Comparison of ENCODE assay signal across 8 mouse cellular contexts in genomic region chr5:33628820-33629300, GRCm38 (mm10). TPM values are rescaled to one million over a fixed set of nuclear protein-coding genes. Genes with fewer than 3 reads are reported as not detected.
DNase-seq lines count a peak whose midpoint lies in the region; ATAC-seq and TF ChIP-seq lines count a peak whose summit lies in the region.

No protein-coding gene starts in this region.

- peak overlapping the region; percentile 93 for H3K9ac ChIP-seq in MEL (ENCODE audit: control insufficient read depth, low read depth, low read length, poor library complexity, severe bottlenecking)
- peak overlapping the region; percentile 87 for H3K9ac ChIP-seq in intestine, postnatal 0 days (ENCODE audit: low read depth, low read length)
- H3K9ac ChIP-seq in liver, embryonic 14.5 days (replicated peaks): peak overlapping the region; percentile 75

- no peaks in the 10 kb centered on the region for H3K27me3 ChIP-seq in MEL (ENCODE audit: control insufficient read depth in 1 of 2, insufficient read depth in 2 of 2, low read length in 2 of 2)
- H3K27me3 ChIP-seq in intestine, postnatal 0 days (replicated peaks; ENCODE audit: control insufficient read depth, insufficient read depth, low read length): no peaks in the 10 kb centered on the region
- no peaks in the 10 kb centered on the region for H3K27me3 ChIP-seq in liver, embryonic 14.5 days (ENCODE audit: control insufficient read depth, insufficient read depth, low read length)

- H3K9me3 ChIP-seq in MEL (replicated peaks; ENCODE audit: insufficient read depth, low read length): no peaks in the 10 kb centered on the region
- no peaks in the 10 kb centered on the region for H3K9me3 ChIP-seq in intestine, postnatal 0 days (ENCODE audit: control insufficient read depth)
- H3K9me3 ChIP-seq in liver, embryonic 14.5 days (ENCODE audit: control insufficient read depth, low read length): no peaks in the 10 kb centered on the region

- peaks cover 10 to 17% of the 10 kb centered on the region in 2 experiments for H3K4me1 ChIP-seq in MEL (ENCODE audit: control insufficient read depth in 1 of 2, insufficient read depth in 2 of 2, low read length in 2 of 2)
- peaks cover 6% of the 10 kb centered on the region; the same call in 1 of the 2 replicates for H3K4me1 ChIP-seq in intestine, postnatal 0 days (replicated peaks; ENCODE audit: control insufficient read depth, insufficient read depth, low read length)
- H3K4me1 ChIP-seq in liver, embryonic 14.5 days (replicated peaks; ENCODE audit: control insufficient read depth in 2 of 2, insufficient read depth in 2 of 2, low read length in 1 of 2): peaks cover 18 to 20% of the 10 kb centered on the region in 2 experiments

- peak; percentile 10 for ATAC-seq in intestine, postnatal 0 days
- peak; percentile 32 for ATAC-seq in liver, embryonic 14.5 days (ENCODE audit: insufficient read depth)

- no peak for TF ChIP-seq CTCF in MEL (IDR thresholded peaks at IDR 0.05 in 2 of 3, conservative IDR thresholded peaks at IDR 0.05 in 1 of 3; ENCODE audit: control insufficient read depth in 1 of 3, insufficient read depth in 1 of 3, low read depth in 2 of 3, low read length in 3 of 3, poor library complexity in 1 of 3, severe bottlenecking in 1 of 3)
- TF ChIP-seq CTCF in intestine, postnatal 0 days (IDR thresholded peaks at IDR 0.05; ENCODE audit: low read depth): no peak
- TF ChIP-seq CTCF in liver, embryonic 14.5 days (IDR thresholded peaks at IDR 0.05; ENCODE audit: low read depth): 0 out of 2 replicates have a peak, but pooled peaks have one; percentile 8

- TF ChIP-seq POLR2A in MEL (IDR thresholded peaks at IDR 0.05; ENCODE audit: control insufficient read depth in 1 of 2, insufficient read depth in 1 of 2, low read depth in 1 of 2, low read length in 2 of 2, poor library complexity in 1 of 2): no peak

- peak in 1 of 2 experiments; percentile 44; a peak in 1 of 4 replicates for TF ChIP-seq EP300 in MEL (IDR thresholded peaks at IDR 0.05; ENCODE audit: low read depth in 1 of 2, low read length in 2 of 2)
- TF ChIP-seq EP300 in liver, embryonic 14.5 days (IDR thresholded peaks at IDR 0.05; ENCODE audit: low read depth): no peak

- peak overlapping the region; percentile 89 for H3K4me2 ChIP-seq in intestine, postnatal 0 days (replicated peaks; ENCODE audit: low read depth)
- peak overlapping the region; percentile 68 for H3K4me2 ChIP-seq in liver, embryonic 14.5 days (ENCODE audit: low read depth)

- peak overlapping the region; percentile 87 to 93 for H3K4me3 ChIP-seq in MEL (ENCODE audit: control insufficient read depth in 1 of 2, insufficient read depth in 1 of 2, low read depth in 2 of 2, low read length in 2 of 2)
- H3K4me3 ChIP-seq in intestine, postnatal 0 days (ENCODE audit: low read depth, low read length): peak overlapping the region; percentile 83
- H3K4me3 ChIP-seq in liver, embryonic 14.5 days (ENCODE audit: insufficient read depth in 1 of 2, low read depth in 2 of 2, low read length in 2 of 2): peak overlapping the region; percentile 75 to 77

- no peak for TF ChIP-seq RAD21 in MEL (IDR thresholded peaks at IDR 0.05; ENCODE audit: low read depth, low read length)

- peak overlapping the region; percentile 93 for H3K27ac ChIP-seq in MEL (ENCODE audit: control insufficient read depth, low read depth, low read length)
- peak overlapping the region; percentile 93 for H3K27ac ChIP-seq in intestine, postnatal 0 days (ENCODE audit: low read depth, low read length)
- peak overlapping the region; percentile 61 for H3K27ac ChIP-seq in liver, embryonic 14.5 days

- H3K79me2 ChIP-seq in MEL (ENCODE audit: control insufficient read depth, insufficient read depth, low read length, poor library complexity): peaks cover 25% of the 10 kb centered on the region

- 0% methylated on average over 24 of the region's 24 CpGs for WGBS in intestine, postnatal 0 days
- WGBS in liver, embryonic 14.5 days (ENCODE audit: insufficient replicate concordance): under 1% methylated on average over 24 of the region's 24 CpGs

- peaks cover 0 to 17% of the 10 kb centered on the region in 2 experiments; a peak in 2 of 4 replicates for H3K36me3 ChIP-seq in MEL (ENCODE audit: control insufficient read depth in 1 of 2, insufficient read depth in 2 of 2, low read length in 2 of 2)
- H3K36me3 ChIP-seq in intestine, postnatal 0 days (ENCODE audit: control insufficient read depth, insufficient read depth): no peaks in the 10 kb centered on the region
- H3K36me3 ChIP-seq in liver, embryonic 14.5 days (replicated peaks; ENCODE audit: control insufficient read depth, insufficient read depth, low read depth): no peaks in the 10 kb centered on the region

- DNase-seq in 416B (ENCODE audit: low read depth) (peak; percentile 79), MEL (ENCODE audit: low read depth, low spot score) (peak; percentile 90)
- DNase-seq in embryo, embryonic 10.5 days (ENCODE audit: low spot score): peak; percentile 68
- DNase-seq in gastrocnemius, postnatal 10 days: peak; percentile 66
- DNase-seq in liver, embryonic 14.5 days (ENCODE audit: low read depth in 3 of 3, low spot score in 3 of 3): peak in 1 of 3 experiments; percentile 52
- peak; percentile 62 to 64 for DNase-seq in natural killer cell, adult 2 months (ENCODE audit: low spot score in 2 of 2)
- peak; percentile 52 for DNase-seq in urinary bladder, postnatal 25 days (ENCODE audit: low spot score)

TF ChIP-seq in MEL, 35 proteins besides CTCF, POLR2A, EP300 and RAD21 (continues in another document):
- TF ChIP-seq ZC3H11A (IDR thresholded peaks at IDR 0.05; ENCODE audit: low read depth, low read length) (no peak), HCFC1 (IDR thresholded peaks at IDR 0.05; ENCODE audit: low read depth, low read length) (peak; percentile 68; the same call in 1 of the 2 replicates), ELF1 (IDR thresholded peaks at IDR 0.05; ENCODE audit: low read depth, low read length) (peak; percentile 45), E2F4 (IDR thresholded peaks at IDR 0.05; ENCODE audit: borderline replicate concordance, low read depth, low read length) (peak; percentile 25; the same call in 1 of the 2 replicates), USF1 (IDR thresholded peaks at IDR 0.05; ENCODE audit: low read depth, low read length) (no peak), KAT2A (conservative IDR thresholded peaks at IDR 0.05; ENCODE audit: low read depth, low read length) (peak; percentile 29; the same call in 1 of the 2 replicates), SIN3A (IDR thresholded peaks at IDR 0.05; ENCODE audit: low read length) (peak; percentile 75), TBP (IDR thresholded peaks at IDR 0.05; ENCODE audit: low read depth, low read length) (peak; percentile 65), SMC3 (IDR thresholded peaks at IDR 0.05; ENCODE audit: low read depth, low read length) (no peak), POLR2AphosphoS2 (IDR thresholded peaks at IDR 0.05; ENCODE audit: low read length) (no peak), NELFE (IDR thresholded peaks at IDR 0.05; ENCODE audit: low read depth, low read length) (no peak), MAX (IDR thresholded peaks at IDR 0.05; ENCODE audit: low read length) (peak; percentile 62; the same call in 1 of the 2 replicates), RCOR1 (IDR thresholded peaks at IDR 0.05; ENCODE audit: low read depth, low read length) (peak; percentile 29; the same call in 1 of the 2 replicates)

RNA-seq across cellular contexts. Expression of gene Fam53a, which starts 0.6 kb away (rescaled TPM):
- 39.3 and 43.6 TPM in 2 replicates for total RNA-seq in MEL (2012; rRNA removed)
- 10 to 100 TPM in 1 of 2 experiments, not detected in 1; 62.8 TPM for polyA plus RNA-seq in MEL (2012; ENCODE audit: insufficient read depth in 1 of 2, insufficient read length in 2 of 2, low read depth in 1 of 2, low replicate concordance in 2 of 2, missing spikeins in 1 of 2)
- 10 to 100 TPM; 52.0 to 56.6 TPM for total RNA-seq in gastrocnemius, postnatal 10 days (2021)
- polyA plus RNA-seq in intestine, postnatal 0 days (2015; fragmentation: Nextera tagmentation; extraction: Ambion mirVana): 39.4 and 42.1 TPM in 2 replicates
- 7.3 and 7.9 TPM in 2 replicates for polyA plus RNA-seq in liver, embryonic 14.5 days (2012; rRNA removed)
- 17.9 and 21.9 TPM in 2 replicates for polyA plus RNA-seq in liver, embryonic 14.5 days (2014; fragmentation: Nextera tagmentation; extraction: Ambion mirVana)

RNA-seq across cellular contexts. Expression of gene Gm9903, which starts 0.9 kb away (rescaled TPM):
- 0.13 and 0.19 TPM in 2 replicates for total RNA-seq in MEL (2012; rRNA removed)
- polyA plus RNA-seq in MEL (2012; ENCODE audit: insufficient read depth in 1 of 2, insufficient read length in 2 of 2, low read depth in 1 of 2, low replicate concordance in 2 of 2, missing spikeins in 1 of 2): under 1 TPM in 1 of 2 experiments, not detected in 1; 0.36 TPM
- total RNA-seq in gastrocnemius, postnatal 10 days (2021): 1 to 10 TPM; 1.1 to 1.5 TPM
- polyA plus RNA-seq in intestine, postnatal 0 days (2015; fragmentation: Nextera tagmentation; extraction: Ambion mirVana): 0.42 and 0.52 TPM in 2 replicates
- 0.06 and 0.18 TPM in 2 replicates for polyA plus RNA-seq in liver, embryonic 14.5 days (2012; rRNA removed)
- not detected in 2 replicates for polyA plus RNA-seq in liver, embryonic 14.5 days (2014; fragmentation: Nextera tagmentation; extraction: Ambion mirVana)

RNA-seq across cellular contexts. Expression of gene Slbp, which starts 23.5 kb away (rescaled TPM):
- 250 and 255 TPM in 2 replicates for total RNA-seq in MEL (2012; rRNA removed)
- polyA plus RNA-seq in MEL (2012; ENCODE audit: insufficient read depth in 1 of 2, insufficient read length in 2 of 2, low read depth in 1 of 2, low replicate concordance in 2 of 2, missing spikeins in 1 of 2): 100 to 1,000 TPM; 233 to 731 TPM
- total RNA-seq in gastrocnemius, postnatal 10 days (2021): 10 to 100 TPM; 17.9 to 24.6 TPM
- polyA plus RNA-seq in intestine, postnatal 0 days (2015; fragmentation: Nextera tagmentation; extraction: Ambion mirVana): 91.4 and 92.9 TPM in 2 replicates
- polyA plus RNA-seq in liver, embryonic 14.5 days (2012; rRNA removed): 97.1 and 155 TPM in 2 replicates
- 290 and 309 TPM in 2 replicates for polyA plus RNA-seq in liver, embryonic 14.5 days (2014; fragmentation: Nextera tagmentation; extraction: Ambion mirVana)

RNA-seq across cellular contexts. Expression of gene Tacc3, which starts 29.1 kb away (rescaled TPM):
- 149 and 151 TPM in 2 replicates for total RNA-seq in MEL (2012; rRNA removed)
- polyA plus RNA-seq in MEL (2012; ENCODE audit: insufficient read depth in 1 of 2, insufficient read length in 2 of 2, low read depth in 1 of 2, low replicate concordance in 2 of 2, missing spikeins in 1 of 2): 100 to 1,000 TPM; 165 to 609 TPM
- 10 to 100 TPM; 15.7 to 19.8 TPM for total RNA-seq in gastrocnemius, postnatal 10 days (2021)
- 37.3 and 39.3 TPM in 2 replicates for polyA plus RNA-seq in intestine, postnatal 0 days (2015; fragmentation: Nextera tagmentation; extraction: Ambion mirVana)
- 50.4 and 69.1 TPM in 2 replicates for polyA plus RNA-seq in liver, embryonic 14.5 days (2012; rRNA removed)
- 138 and 152 TPM in 2 replicates for polyA plus RNA-seq in liver, embryonic 14.5 days (2014; fragmentation: Nextera tagmentation; extraction: Ambion mirVana)

RNA-seq across cellular contexts. Expression of gene Tmem129, which starts 29.4 kb away (rescaled TPM):
- 33.3 and 40.2 TPM in 2 replicates for total RNA-seq in MEL (2012; rRNA removed)
- polyA plus RNA-seq in MEL (2012; ENCODE audit: insufficient read depth in 1 of 2, insufficient read length in 2 of 2, low read depth in 1 of 2, low replicate concordance in 2 of 2, missing spikeins in 1 of 2): 10 to 100 TPM in 1 of 2 experiments, not detected in 1; 51.3 TPM
- total RNA-seq in gastrocnemius, postnatal 10 days (2021): 10 to 100 TPM; 16.0 to 17.7 TPM
- polyA plus RNA-seq in intestine, postnatal 0 days (2015; fragmentation: Nextera tagmentation; extraction: Ambion mirVana): 18.5 and 18.8 TPM in 2 replicates
- polyA plus RNA-seq in liver, embryonic 14.5 days (2012; rRNA removed): 17.4 and 17.7 TPM in 2 replicates
- 19.4 and 22.1 TPM in 2 replicates for polyA plus RNA-seq in liver, embryonic 14.5 days (2014; fragmentation: Nextera tagmentation; extraction: Ambion mirVana)
